Mouse (Mus musculus): ENCODE data around the gene Eef1akmt3. TPM values are rescaled to one million over a fixed set of nuclear protein-coding genes. Genes with fewer than 3 reads are reported as not detected.
A peak's percentile ranks its signal among the peaks of the same experiment; 100 is the strongest.
"Not testable (repeated sequence)": the region's sequence is repeated elsewhere in the genome, so short reads cannot be mapped to it uniquely, and the experiment has no call there.

The Eef1akmt3 gene
- polyA plus RNA-seq, 1 experiment from 2014 or later: 0.27 TPM

DNA sequence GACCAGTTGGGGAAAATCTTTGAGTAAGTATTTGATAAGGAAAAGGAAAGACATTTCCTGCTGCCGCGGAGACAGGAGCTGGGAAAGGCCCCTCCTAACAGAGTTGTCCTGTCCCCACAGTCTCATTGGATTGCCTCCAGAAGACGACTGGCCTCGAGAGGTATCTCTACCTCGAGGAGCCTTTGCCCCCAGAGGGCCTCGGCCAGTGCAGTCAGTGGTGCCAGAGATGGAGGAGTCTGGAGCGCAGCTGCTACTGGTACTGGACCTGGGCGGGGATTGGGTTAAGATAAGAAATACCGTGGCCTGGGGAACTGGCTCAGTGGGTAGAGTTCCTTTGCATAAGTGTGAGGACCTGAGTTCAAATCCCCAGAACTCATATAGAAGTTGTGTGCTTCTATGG, 24.7 kb upstream of the Eef1akmt3 start:
- Histone ChIP-seq H3K9ac (replicated peaks; ENCODE audit: low read depth) (no peak overlapping the region), H3K4me2 (replicated peaks; ENCODE audit: low read depth, low read length) (no peak overlapping the region), H3K4me1 (ENCODE audit: insufficient read depth, low read depth, low read length) (peaks cover 11% of the 10 kb centered on the region; the same call in 1 of the 2 replicates), H3K27me3 (replicated peaks; ENCODE audit: insufficient read depth, low read length) (no peaks in the 10 kb centered on the region), H3K4me3 (ENCODE audit: low read depth, low read length) (no peak overlapping the region), H3K27ac (ENCODE audit: low read length) (no peak overlapping the region), H3K36me3 (ENCODE audit: insufficient read depth, low read length) (peaks cover 20% of the 10 kb centered on the region), H3K9me3 (ENCODE audit: low read length) (no peaks in the 10 kb centered on the region)
- TF ChIP-seq CTCF (IDR thresholded peaks at IDR 0.05): no peak
- TF ChIP-seq EP300 (IDR thresholded peaks at IDR 0.05): no peak
- ATAC-seq: no peak
- 66% methylated on average over 9 of the region's 9 CpGs for WGBS
- DNase-seq (ENCODE audit: low spot score): no peak

DNA sequence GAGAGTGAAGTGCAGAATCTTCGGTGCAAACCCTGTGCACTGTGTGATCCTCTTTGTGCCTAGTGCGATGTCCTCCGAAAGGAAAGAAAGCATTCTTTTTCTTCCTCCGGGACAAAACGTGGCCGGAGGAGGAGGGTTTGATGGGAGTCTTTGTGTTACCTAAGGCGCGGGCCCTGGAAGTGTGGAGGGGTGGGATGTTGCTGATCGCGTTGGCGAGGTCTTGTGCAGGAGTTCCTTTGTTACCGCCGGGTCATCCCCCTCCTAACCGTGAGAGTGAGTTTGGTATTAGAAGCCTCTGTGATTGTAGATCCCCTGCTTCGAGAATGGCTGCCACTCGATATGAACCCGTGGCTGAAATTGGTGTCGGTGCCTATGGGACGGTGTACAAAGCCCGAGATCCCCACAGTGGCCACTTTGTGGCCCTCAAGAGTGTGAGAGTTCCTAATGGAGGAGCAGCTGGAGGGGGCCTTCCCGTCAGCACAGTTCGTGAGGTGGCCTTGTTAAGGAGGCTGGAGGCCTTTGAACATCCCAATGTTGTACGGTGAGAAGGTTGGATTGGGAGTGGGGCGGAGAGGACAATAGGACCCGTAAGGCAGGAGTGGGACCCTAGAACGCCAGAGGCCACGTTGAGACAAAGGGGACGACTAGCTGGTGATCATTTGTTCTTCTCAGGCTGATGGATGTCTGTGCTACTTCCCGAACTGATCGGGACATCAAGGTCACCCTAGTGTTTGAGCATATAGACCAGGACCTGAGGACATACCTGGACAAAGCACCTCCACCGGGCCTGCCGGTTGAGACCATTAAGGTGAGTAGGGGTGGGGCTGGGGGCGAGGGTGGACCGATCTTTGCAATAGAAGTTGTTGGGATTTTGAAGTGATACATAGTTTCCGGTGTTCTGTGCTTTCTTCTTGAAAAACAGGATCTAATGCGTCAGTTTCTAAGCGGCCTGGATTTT, 22.9 kb upstream of the Eef1akmt3 start:
- no peaks in the 10 kb centered on the region for H3K9me3 ChIP-seq (ENCODE audit: low read length)
- H3K27me3 ChIP-seq (replicated peaks; ENCODE audit: insufficient read depth, low read length): 0 out of 2 replicates have a peak, but pooled peaks cover 7% of the 10 kb centered on the region
- H3K27ac ChIP-seq (ENCODE audit: low read length): peak overlapping the region; percentile 77
- peak overlapping the region; percentile 90 for H3K4me2 ChIP-seq (replicated peaks; ENCODE audit: low read depth, low read length)
- H3K4me1 ChIP-seq (ENCODE audit: insufficient read depth, low read depth, low read length): peaks cover 3% of the 10 kb centered on the region; the same call in 1 of the 2 replicates
- H3K4me3 ChIP-seq (ENCODE audit: low read depth, low read length): peak overlapping the region; percentile 62
- peak overlapping the region; percentile 82 for H3K9ac ChIP-seq (replicated peaks; ENCODE audit: low read depth)
- H3K36me3 ChIP-seq (ENCODE audit: insufficient read depth, low read length): peaks cover 20% of the 10 kb centered on the region
- ATAC-seq (no peak), DNase-seq (ENCODE audit: low spot score) (no peak)
- TF ChIP-seq CTCF (IDR thresholded peaks at IDR 0.05) (no peak), EP300 (IDR thresholded peaks at IDR 0.05) (no peak)
- WGBS: 7% methylated on average over 37 of the region's 37 CpGs

DNA sequence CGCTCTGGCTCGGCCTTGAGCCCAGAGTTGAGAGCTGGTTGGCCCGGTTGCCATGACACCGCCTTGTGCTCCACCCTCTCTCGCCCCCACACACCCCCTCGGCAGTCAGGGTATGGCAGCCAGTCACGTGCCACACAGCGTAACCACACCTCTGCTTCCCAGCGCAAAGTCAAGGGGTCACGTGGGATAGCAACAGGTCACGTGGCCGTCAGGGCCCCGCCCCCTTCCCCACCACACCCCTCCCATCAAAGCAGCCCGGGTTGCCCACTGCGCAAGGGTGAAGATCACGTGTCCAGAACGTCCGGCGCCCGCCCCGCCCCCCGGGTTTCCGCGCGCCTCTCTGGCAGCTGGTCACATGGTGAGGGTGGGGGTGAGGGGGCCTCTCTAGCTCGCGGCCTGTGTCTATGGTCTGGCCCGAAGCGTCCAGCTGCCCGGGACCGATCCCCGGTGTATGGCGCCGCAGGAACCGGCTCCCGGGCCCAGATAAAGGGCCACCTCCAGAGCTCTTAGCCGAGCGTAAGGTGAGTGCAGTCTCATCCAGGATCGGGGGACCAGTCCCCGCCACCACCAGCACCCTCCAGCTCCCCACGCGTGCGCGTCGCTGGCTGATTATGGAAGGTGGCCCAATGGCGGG, 22.0 kb upstream of the Eef1akmt3 start, which contains the start of gene Cdk4:
Gene Cdk4, plus strand, starts transcription at position 296 of the 634 bp plus-strand sequence.
- H3K36me3 ChIP-seq (ENCODE audit: insufficient read depth, low read length): peaks cover 20% of the 10 kb centered on the region
- 2% methylated on average over 46 of the region's 46 CpGs for WGBS
- H3K27ac ChIP-seq (ENCODE audit: low read length): peak within 1 kb of the TSS; percentile 77
- 0 out of 2 replicates have a peak, but pooled peaks cover 7% of the 10 kb centered on the region for H3K27me3 ChIP-seq (replicated peaks; ENCODE audit: insufficient read depth, low read length)
- peak within 1 kb of the TSS; percentile 82 for H3K9ac ChIP-seq (replicated peaks; ENCODE audit: low read depth)
- H3K4me2 ChIP-seq (replicated peaks; ENCODE audit: low read depth, low read length): peak within 1 kb of the TSS; percentile 90
- no peak for TF ChIP-seq CTCF (IDR thresholded peaks at IDR 0.05)
- no peak for TF ChIP-seq EP300 (IDR thresholded peaks at IDR 0.05)
- H3K9me3 ChIP-seq (ENCODE audit: low read length): no peaks in the 10 kb centered on the region
- peak; percentile 95 for ATAC-seq
- DNase-seq (ENCODE audit: low spot score): peak; percentile 98
- H3K4me3 ChIP-seq (ENCODE audit: low read depth, low read length): peak within 1 kb of the TSS; percentile 62
- H3K4me1 ChIP-seq (ENCODE audit: insufficient read depth, low read depth, low read length): peaks cover 5% of the 10 kb centered on the region; the same call in 1 of the 2 replicates

DNA sequence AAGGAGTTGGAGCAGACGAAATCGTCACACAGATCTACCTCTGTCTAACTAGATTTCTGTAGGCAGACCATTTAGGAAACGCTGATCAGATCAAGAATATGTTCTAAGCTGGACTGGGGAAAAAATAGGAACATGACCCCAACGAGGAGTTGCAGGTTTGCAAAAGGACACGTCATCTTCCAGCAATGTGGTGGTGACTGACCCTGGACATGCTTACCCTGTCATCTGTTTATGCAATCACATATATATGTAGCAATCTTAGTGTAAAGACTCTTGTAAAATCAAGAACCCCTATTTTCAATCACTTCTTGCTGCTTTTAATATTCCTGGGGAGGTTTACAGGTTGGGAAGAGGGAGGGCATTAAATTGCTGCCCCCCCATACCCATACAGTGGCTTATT, 21.2 kb upstream of the Eef1akmt3 start:
- TF ChIP-seq CTCF (IDR thresholded peaks at IDR 0.05): no peak
- TF ChIP-seq EP300 (IDR thresholded peaks at IDR 0.05): no peak
- H3K4me2 ChIP-seq (replicated peaks; ENCODE audit: low read depth, low read length): no peak overlapping the region
- no peak overlapping the region for H3K4me3 ChIP-seq (ENCODE audit: low read depth, low read length)
- 0 out of 2 replicates have a peak overlapping the region, but pooled peaks have one; percentile 23 for H3K27ac ChIP-seq (ENCODE audit: low read length)
- peaks cover 14% of the 10 kb centered on the region; the same call in 1 of the 2 replicates for H3K36me3 ChIP-seq (ENCODE audit: insufficient read depth, low read length)
- DNase-seq (ENCODE audit: low spot score) (peak; percentile 69), ATAC-seq (no peak)
- 0 out of 2 replicates have a peak, but pooled peaks cover 7% of the 10 kb centered on the region for H3K27me3 ChIP-seq (replicated peaks; ENCODE audit: insufficient read depth, low read length)
- H3K9ac ChIP-seq (replicated peaks; ENCODE audit: low read depth): no peak overlapping the region
- WGBS: 60% methylated on average over 5 of the region's 5 CpGs
- H3K4me1 ChIP-seq (ENCODE audit: insufficient read depth, low read depth, low read length): peaks cover 6% of the 10 kb centered on the region; the same call in 1 of the 2 replicates
- no peaks in the 10 kb centered on the region for H3K9me3 ChIP-seq (ENCODE audit: low read length)

DNA sequence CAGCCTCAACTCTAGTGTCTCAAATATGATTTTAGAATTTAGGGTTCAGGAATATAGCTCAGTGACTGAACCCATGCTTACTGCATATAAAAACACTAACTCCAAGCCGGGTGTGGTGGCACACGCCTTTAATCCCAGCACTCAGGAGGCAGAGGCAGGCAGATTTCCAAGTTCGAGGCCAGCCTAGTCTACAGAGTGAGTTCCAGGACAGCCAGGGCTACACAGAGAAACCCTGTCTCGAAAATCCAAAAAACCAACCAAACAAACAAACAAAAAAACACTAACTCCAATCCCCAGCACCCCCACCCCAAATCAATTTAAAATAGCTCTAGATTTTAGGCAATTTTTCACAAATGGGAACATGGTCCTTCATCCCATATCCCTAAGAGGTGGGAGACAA, 20.8 kb upstream of the Eef1akmt3 start:
- not testable (repeated sequence) for DNase-seq (ENCODE audit: low spot score); H3K27me3 ChIP-seq (replicated peaks; ENCODE audit: insufficient read depth, low read length); ATAC-seq; H3K27ac ChIP-seq (ENCODE audit: low read length); H3K4me3 ChIP-seq (ENCODE audit: low read depth, low read length); H3K9me3 ChIP-seq (ENCODE audit: low read length); H3K4me2 ChIP-seq (replicated peaks; ENCODE audit: low read depth, low read length); H3K9ac ChIP-seq (replicated peaks; ENCODE audit: low read depth); H3K4me1 ChIP-seq (ENCODE audit: insufficient read depth, low read depth, low read length)
- 90% methylated on average over 4 of the region's 4 CpGs for WGBS
- H3K36me3 ChIP-seq (ENCODE audit: insufficient read depth, low read length): peaks cover 13% of the 10 kb centered on the region; the same call in 1 of the 2 replicates

DNA sequence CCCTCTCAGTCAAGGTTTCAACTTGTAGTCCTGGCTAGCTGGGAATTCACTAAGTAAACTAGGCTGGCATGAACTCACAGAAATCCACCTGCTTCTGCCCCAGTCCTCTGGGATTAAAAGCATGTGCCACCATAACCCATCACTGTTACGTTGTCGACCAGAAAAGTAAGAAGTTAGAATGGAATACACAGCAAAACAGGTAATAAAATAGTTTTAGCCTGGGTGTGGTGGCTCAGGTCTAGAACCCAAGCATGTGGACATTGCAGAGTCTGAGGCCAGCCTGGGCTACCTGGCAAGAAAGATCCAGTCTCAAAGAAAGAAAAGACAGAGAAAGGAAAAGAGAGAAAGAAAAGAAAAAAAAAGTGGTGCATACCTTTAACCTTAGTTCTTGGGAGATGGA, 20.2 kb upstream of the Eef1akmt3 start:
- Histone ChIP-seq H3K36me3 (ENCODE audit: insufficient read depth, low read length) (peaks cover 7% of the 10 kb centered on the region; the same call in 1 of the 2 replicates), H3K27ac (ENCODE audit: low read length) (no peak overlapping the region), H3K4me1 (ENCODE audit: insufficient read depth, low read depth, low read length) (peaks cover 6% of the 10 kb centered on the region; the same call in 1 of the 2 replicates), H3K9ac (replicated peaks; ENCODE audit: low read depth) (no peak overlapping the region), H3K4me3 (ENCODE audit: low read depth, low read length) (no peak overlapping the region), H3K27me3 (replicated peaks; ENCODE audit: insufficient read depth, low read length) (0 out of 2 replicates have a peak, but pooled peaks cover 7% of the 10 kb centered on the region), H3K4me2 (replicated peaks; ENCODE audit: low read depth, low read length) (no peak overlapping the region), H3K9me3 (ENCODE audit: low read length) (no peaks in the 10 kb centered on the region)
- 72% methylated on average over 2 of the region's 2 CpGs for WGBS
- ATAC-seq: no peak
- TF ChIP-seq EP300 (IDR thresholded peaks at IDR 0.05) (no peak), CTCF (IDR thresholded peaks at IDR 0.05) (no peak)
- no peak for DNase-seq (ENCODE audit: low spot score)
